Mouse (Mus musculus): ENCODE results near the gene Zscan22.

Zscan22 gene

GRCm38 (mm10) chr7:12897655-12898410 lies at the start of gene Zscan22:
Gene Zscan22 (plus strand): TSS chr7:12897815.
- no peak for TF ChIP-seq GATA4 (IDR thresholded peaks at IDR 0.05; ENCODE audit: insufficient replicate concordance, low read length)

GRCm38 (mm10) chr7:12874301-12874700 lies 23.3 kb upstream of the Zscan22 start:
- TF ChIP-seq GATA4 (IDR thresholded peaks at IDR 0.05; ENCODE audit: insufficient replicate concordance, low read length), result no peak

GRCm38 (mm10) chr7:12880036-12880435 lies 17.6 kb upstream of the Zscan22 start:
- TF ChIP-seq GATA4 (IDR thresholded peaks at IDR 0.05; ENCODE audit: insufficient replicate concordance, low read length), result no peak

- no peak for TF ChIP-seq GATA4 (IDR thresholded peaks at IDR 0.05; ENCODE audit: insufficient replicate concordance, low read length)
These were observed 16.5 kb upstream of the Zscan22 start, which contains the start of gene Zfp128 for GRCm38 (mm10) chr7:12880911-12881660. Gene Zfp128 (plus strand): TSS chr7:12881177.

GRCm38 (mm10) chr7:12886563-12887266 lies 10.9 kb upstream of the Zscan22 start:
- TF ChIP-seq GATA4 (IDR thresholded peaks at IDR 0.05; ENCODE audit: insufficient replicate concordance, low read length), result no peak

GRCm38 (mm10) chr7:12887585-12887984 lies 10.0 kb upstream of the Zscan22 start:
- TF ChIP-seq GATA4 (IDR thresholded peaks at IDR 0.05; ENCODE audit: insufficient replicate concordance, low read length), result no peak

- no peak for TF ChIP-seq GATA4 (IDR thresholded peaks at IDR 0.05; ENCODE audit: insufficient replicate concordance, low read length)
These were observed 6.7 kb upstream of the Zscan22 start for GRCm38 (mm10) chr7:12890928-12891327.

- no peak for TF ChIP-seq GATA4 (IDR thresholded peaks at IDR 0.05; ENCODE audit: insufficient replicate concordance, low read length)
These were observed 6.3 kb upstream of the Zscan22 start for GRCm38 (mm10) chr7:12891334-12891733.

- no peak for TF ChIP-seq GATA4 (IDR thresholded peaks at IDR 0.05; ENCODE audit: insufficient replicate concordance, low read length)
These were observed 3.9 kb downstream of the Zscan22 start for GRCm38 (mm10) chr7:12901517-12901916.

GRCm38 (mm10) chr7:12903623-12904022 lies 6.0 kb downstream of the Zscan22 start:
- no peak for TF ChIP-seq GATA4 (IDR thresholded peaks at IDR 0.05; ENCODE audit: insufficient replicate concordance, low read length)

- TF ChIP-seq GATA4 (IDR thresholded peaks at IDR 0.05; ENCODE audit: insufficient replicate concordance, low read length), result no peak
These were observed 7.5 kb downstream of the Zscan22 start for GRCm38 (mm10) chr7:12905146-12905545.

- no peak for TF ChIP-seq GATA4 (IDR thresholded peaks at IDR 0.05; ENCODE audit: insufficient replicate concordance, low read length)
These were observed 11.9 kb downstream of the Zscan22 start for GRCm38 (mm10) chr7:12909498-12909962.

GRCm38 (mm10) chr7:12910181-12910668 lies 12.6 kb downstream of the Zscan22 start:
- TF ChIP-seq GATA4 (IDR thresholded peaks at IDR 0.05; ENCODE audit: insufficient replicate concordance, low read length), result peak; percentile 100

GRCm38 (mm10) chr7:12913556-12913955 lies 15.9 kb downstream of the Zscan22 start:
- TF ChIP-seq GATA4 (IDR thresholded peaks at IDR 0.05; ENCODE audit: insufficient replicate concordance, low read length), result no peak

GRCm38 (mm10) chr7:12921318-12921704 lies 23.7 kb downstream of the Zscan22 start:
- no peak for TF ChIP-seq GATA4 (IDR thresholded peaks at IDR 0.05; ENCODE audit: insufficient replicate concordance, low read length)
